In genomic region chr2:152736090-152736601, GRCm38 (mm10) we compare ENCODE assay signal across 8 mouse cellular contexts. TPM values are rescaled to one million over a fixed set of nuclear protein-coding genes. Genes with fewer than 3 reads are reported as not detected.
DNase-seq lines count a peak whose midpoint lies in the region; ATAC-seq and TF ChIP-seq lines count a peak whose summit lies in the region.

TSS of gene Id1 (plus strand) at chr2:152736251.

- ATAC-seq in erythroblast, adult 5-6 weeks (replicated peaks; ENCODE audit: low FRiP score, poor library complexity, severe bottlenecking), result peak; percentile 81
- ATAC-seq in kidney, embryonic 14.5 days (ENCODE audit: low FRiP score, low TSS enrichment), result peak; percentile 81
- peak; percentile 89 for ATAC-seq in monocyte, adult 5-6 weeks (replicated peaks; ENCODE audit: insufficient number of reproducible peaks, low FRiP score, low TSS enrichment, poor library complexity, severe bottlenecking)
- ATAC-seq in stomach, embryonic 14.5 days (ENCODE audit: insufficient number of reproducible peaks, insufficient read depth, low FRiP score, low read depth), result peak; percentile 73

- peak; percentile 80; the same call in 1 of the 2 replicates for TF ChIP-seq POLR2A in liver, adult 2 months (IDR thresholded peaks at IDR 0.05; ENCODE audit: extremely low read depth, insufficient read depth, low read length)

- no peaks in the 10 kb centered on the region for H3K27me3 ChIP-seq in heart, embryonic 10.5 days (ENCODE audit: insufficient read depth, poor library complexity, severe bottlenecking)
- no peaks in the 10 kb centered on the region for H3K27me3 ChIP-seq in kidney, embryonic 14.5 days (ENCODE audit: control insufficient read depth, insufficient read depth, low read length)
- H3K27me3 ChIP-seq in liver, adult 2 months (ENCODE audit: control insufficient read depth, insufficient read depth, low read length), result no peaks in the 10 kb centered on the region
- no peaks in the 10 kb centered on the region for H3K27me3 ChIP-seq in stomach, embryonic 14.5 days (ENCODE audit: control insufficient read depth, insufficient read depth, low read length)

- H3K9me3 ChIP-seq in heart, embryonic 10.5 days, result no peaks in the 10 kb centered on the region
- no peaks in the 10 kb centered on the region for H3K9me3 ChIP-seq in kidney, embryonic 14.5 days (ENCODE audit: control insufficient read depth, low read length)
- H3K9me3 ChIP-seq in stomach, embryonic 14.5 days (ENCODE audit: control insufficient read depth, low read depth, low read length), result no peaks in the 10 kb centered on the region

- TF ChIP-seq CTCF in liver, adult 2 months (IDR thresholded peaks at IDR 0.05; ENCODE audit: low read depth, low read length), result no peak

- under 1% methylated on average over 28 of the region's 28 CpGs for WGBS in heart, embryonic 10.5 days
- WGBS in kidney, embryonic 14.5 days, result under 1% methylated on average over 28 of the region's 28 CpGs
- WGBS in liver, adult 2 months, result under 1% methylated on average over 28 of the region's 28 CpGs
- WGBS in stomach, embryonic 14.5 days, result under 1% methylated on average over 28 of the region's 28 CpGs

- H3K36me3 ChIP-seq in heart, embryonic 10.5 days, result peaks cover 8% of the 10 kb centered on the region
- peaks cover 3% of the 10 kb centered on the region; the same call in 1 of the 2 replicates for H3K36me3 ChIP-seq in kidney, embryonic 14.5 days (ENCODE audit: control insufficient read depth, insufficient read depth, low read length)
- no peaks in the 10 kb centered on the region for H3K36me3 ChIP-seq in liver, adult 2 months (ENCODE audit: control insufficient read depth, insufficient read depth, low read length)
- no peaks in the 10 kb centered on the region for H3K36me3 ChIP-seq in stomach, embryonic 14.5 days (ENCODE audit: control insufficient read depth, insufficient read depth, low read length)

- peak within 1 kb of the TSS; percentile 97 for H3K27ac ChIP-seq in heart, embryonic 10.5 days
- H3K27ac ChIP-seq in kidney, embryonic 14.5 days (ENCODE audit: low read depth, low read length), result peak within 1 kb of the TSS; percentile 85
- H3K27ac ChIP-seq in liver, adult 2 months (replicated peaks; ENCODE audit: insufficient read depth, low read depth, low read length), result peak within 1 kb of the TSS; percentile 34
- peak within 1 kb of the TSS; percentile 97 for H3K27ac ChIP-seq in stomach, embryonic 14.5 days (ENCODE audit: low read length)

- peak within 1 kb of the TSS; percentile 90 for H3K4me2 ChIP-seq in kidney, embryonic 14.5 days (replicated peaks; ENCODE audit: low read depth, low read length)
- H3K4me2 ChIP-seq in stomach, embryonic 14.5 days (replicated peaks; ENCODE audit: low read depth, low read length), result peak within 1 kb of the TSS; percentile 79

- peaks cover 81% of the 10 kb centered on the region for H3K4me1 ChIP-seq in heart, embryonic 10.5 days
- peaks cover 45% of the 10 kb centered on the region for H3K4me1 ChIP-seq in kidney, embryonic 14.5 days (ENCODE audit: control insufficient read depth, insufficient read depth, low read length)
- H3K4me1 ChIP-seq in liver, adult 2 months (ENCODE audit: control insufficient read depth, insufficient read depth, low read length), result peaks cover 21% of the 10 kb centered on the region
- peaks cover 56% of the 10 kb centered on the region for H3K4me1 ChIP-seq in stomach, embryonic 14.5 days (ENCODE audit: control insufficient read depth, insufficient read depth, low read length)

- peak within 1 kb of the TSS; percentile 87 for H3K4me3 ChIP-seq in heart, embryonic 10.5 days
- peak within 1 kb of the TSS; percentile 92 for H3K4me3 ChIP-seq in kidney, embryonic 14.5 days (ENCODE audit: low read length)
- peak within 1 kb of the TSS; percentile 80 for H3K4me3 ChIP-seq in liver, adult 2 months (ENCODE audit: insufficient read depth, low read depth, low read length)
- H3K4me3 ChIP-seq in stomach, embryonic 14.5 days (ENCODE audit: low read depth, low read length), result peak within 1 kb of the TSS; percentile 82

- peak within 1 kb of the TSS; percentile 95 for H3K9ac ChIP-seq in kidney, embryonic 14.5 days (ENCODE audit: low read depth, low read length)
- H3K9ac ChIP-seq in liver, adult 2 months (ENCODE audit: low read depth, low read length), result peak within 1 kb of the TSS; percentile 79
- peak within 1 kb of the TSS; percentile 90 for H3K9ac ChIP-seq in stomach, embryonic 14.5 days (replicated peaks; ENCODE audit: low read depth, low read length)

- no peaks in the 10 kb centered on the region for H3K79me2 ChIP-seq in liver, adult 2 months (ENCODE audit: control insufficient read depth, insufficient read depth, low read length)

- DNase-seq in B cell, adult 2 months, result peak; percentile 45 to 54
- DNase-seq in adrenal gland, postnatal 14 days, result peak; percentile 93
- peak; percentile 97 for DNase-seq in heart, embryonic 10.5 days (ENCODE audit: low spot score)
- DNase-seq in liver, adult 2 months (ENCODE audit: extremely low read depth, low read depth, low spot score), result peak; percentile 80

RNA-seq across cellular contexts. Expression of gene Id1, which starts in this region (rescaled TPM):
- 136 and 138 TPM in 2 replicates for total RNA-seq in adrenal gland, postnatal 14 days (2021)
- total RNA-seq in erythroblast, adult 5-6 weeks (2015; ENCODE audit: low replicate concordance), result 3.6 TPM in 1 of 2 replicates, not detected in the other
- total RNA-seq in erythroblast, adult 5-6 weeks (2017; ENCODE audit: low replicate concordance), result 3.7 and 4.5 TPM in 2 replicates
- 92.5 and 124 TPM in 2 replicates for polyA plus RNA-seq in heart, embryonic 10.5 days (2016; fragmentation: Nextera tagmentation; extraction: Ambion mirVana)
- polyA plus RNA-seq in kidney, embryonic 14.5 days (2014; fragmentation: Nextera tagmentation; extraction: Ambion mirVana), result 129 and 178 TPM in 2 replicates
- total RNA-seq in liver, adult 2 months (2014; rRNA removed), result 16.4 and 33.0 TPM in 2 replicates
- 19.2 and 33.0 TPM in 2 replicates for polyA plus RNA-seq in liver, adult 2 months (2012; rRNA removed)
- total RNA-seq in monocyte, adult 5-6 weeks (2017), result 3.7 to 18.6 TPM (median 15.7 TPM) in 3 replicates
- 147 and 150 TPM in 2 replicates for polyA plus RNA-seq in stomach, embryonic 14.5 days (2014; fragmentation: Nextera tagmentation; extraction: Ambion mirVana)

Comparison
In these comparisons a context has a peak if more than half of its experiments do, and no peak if none do; other contexts are left out.
1. Peak in every context shown above with its lines: DNase-seq, ATAC-seq, H3K4me3 ChIP-seq and H3K27ac ChIP-seq.
2. H3K27ac ChIP-seq: peak in every context shown above with its lines; median percentile 97 in heart, embryonic 10.5 days; 97 in stomach, embryonic 14.5 days; 85 in kidney, embryonic 14.5 days; 34 in liver, adult 2 months.